Mouse (Mus musculus) cerebellum, adult 8-10 months (tissue): ENCODE measurements around the gene Gm2832.
"Not testable (repeated sequence)": the region's sequence is repeated elsewhere in the genome, so short reads cannot be mapped to it uniquely, and the experiment has no call there.

Experiments
- DNase-seq: peaks from one replicate; pipeline ENCODE4 v3.0.0; 2022

Gene Gm2832

GRCm38 (mm10) chr14:41278505-41278904, at the start of gene Gm2832:
Gene Gm2832 (plus strand): TSS chr14:41278805.
- DNase-seq, result not testable (repeated sequence)

- DNase-seq, result peak; percentile 15
These were observed 15.3 kb upstream of the Gm2832 start for GRCm38 (mm10) chr14:41263296-41263695.

- not testable (repeated sequence) for DNase-seq
These were observed 14.5 kb upstream of the Gm2832 start for GRCm38 (mm10) chr14:41263853-41264755.

- not testable (repeated sequence) for DNase-seq
These were observed 13.6 kb upstream of the Gm2832 start for GRCm38 (mm10) chr14:41264756-41265566.

- not testable (repeated sequence) for DNase-seq
These were observed 7.4 kb downstream of the Gm2832 start for GRCm38 (mm10) chr14:41285965-41286364.
